ENCODE assay signal across 7 mouse cellular contexts in genomic region chr6:72235807-72236407, GRCm38 (mm10). TPM values are rescaled to one million over a fixed set of nuclear protein-coding genes. Genes with fewer than 3 reads are reported as not detected.
A peak's percentile ranks its signal among the peaks of the same experiment; 100 is the strongest.
DNase-seq lines count a peak whose midpoint lies in the region; ATAC-seq lines count a peak whose summit lies in the region.

No protein-coding gene starts in this region.

- DNase-seq in lung, postnatal 10 days: no peak
- DNase-seq in forebrain, embryonic 11.5 days (ENCODE audit: low spot score): no peak
- DNase-seq in cerebellum, postnatal 4 days (ENCODE audit: low spot score in 2 of 2): no peak
- no peak for DNase-seq in adrenal gland, adult 8-10 months

- ATAC-seq in lung, embryonic 15.5 days (ENCODE audit: borderline replicate concordance, extremely low read depth, low FRiP score, low TSS enrichment): no peak
- no peak for ATAC-seq in forebrain, embryonic 11.5 days (replicated peaks; ENCODE audit: low FRiP score)
- no peak for ATAC-seq in limb, embryonic 15.5 days (ENCODE audit: insufficient number of reproducible peaks, low FRiP score, low TSS enrichment, low read depth)
- no peak for ATAC-seq in stomach, embryonic 15.5 days (ENCODE audit: insufficient read depth, low FRiP score, low read depth)

- H3K27me3 ChIP-seq in lung, embryonic 15.5 days: peaks cover 23% of the 10 kb centered on the region; the same call in 1 of the 2 replicates
- peaks cover 17% of the 10 kb centered on the region for H3K27me3 ChIP-seq in forebrain, embryonic 11.5 days (ENCODE audit: control insufficient read depth, insufficient read depth, low read length)
- H3K27me3 ChIP-seq in limb, embryonic 15.5 days: peaks cover 22% of the 10 kb centered on the region
- peaks cover 30% of the 10 kb centered on the region; the same call in 1 of the 2 replicates for H3K27me3 ChIP-seq in stomach, embryonic 15.5 days (replicated peaks)

- no peaks in the 10 kb centered on the region for H3K9me3 ChIP-seq in lung, embryonic 15.5 days
- no peaks in the 10 kb centered on the region for H3K9me3 ChIP-seq in forebrain, embryonic 11.5 days (ENCODE audit: control insufficient read depth, low read length)
- no peaks in the 10 kb centered on the region for H3K9me3 ChIP-seq in limb, embryonic 15.5 days
- H3K9me3 ChIP-seq in stomach, embryonic 15.5 days: no peaks in the 10 kb centered on the region

- H3K4me2 ChIP-seq in lung, embryonic 15.5 days: peak overlapping the region; percentile 98
- peak overlapping the region; percentile 92 for H3K4me2 ChIP-seq in forebrain, embryonic 11.5 days (ENCODE audit: low read depth, low read length, severe bottlenecking)
- H3K4me2 ChIP-seq in limb, embryonic 15.5 days: peak overlapping the region; percentile 97
- peak overlapping the region; percentile 93 for H3K4me2 ChIP-seq in stomach, embryonic 15.5 days

- H3K9ac ChIP-seq in lung, embryonic 15.5 days: peak overlapping the region; percentile 61; the same call in 1 of the 2 replicates
- peak overlapping the region; percentile 64 for H3K9ac ChIP-seq in forebrain, embryonic 11.5 days (ENCODE audit: low read length)
- peak overlapping the region; percentile 58; the same call in 1 of the 2 replicates for H3K9ac ChIP-seq in limb, embryonic 15.5 days
- H3K9ac ChIP-seq in stomach, embryonic 15.5 days: 0 out of 2 replicates have a peak overlapping the region, but pooled peaks have one; percentile 45

- peak overlapping the region; percentile 87 for H3K27ac ChIP-seq in lung, embryonic 15.5 days
- H3K27ac ChIP-seq in forebrain, embryonic 11.5 days (ENCODE audit: low read depth, low read length): no peak overlapping the region
- peak overlapping the region; percentile 80 for H3K27ac ChIP-seq in limb, embryonic 15.5 days
- H3K27ac ChIP-seq in stomach, embryonic 15.5 days: peak overlapping the region; percentile 38; the same call in 1 of the 2 replicates

- no peaks in the 10 kb centered on the region for H3K36me3 ChIP-seq in lung, embryonic 15.5 days
- no peaks in the 10 kb centered on the region for H3K36me3 ChIP-seq in forebrain, embryonic 11.5 days (ENCODE audit: control insufficient read depth, insufficient read depth, low read length)
- H3K36me3 ChIP-seq in limb, embryonic 15.5 days: no peaks in the 10 kb centered on the region
- H3K36me3 ChIP-seq in stomach, embryonic 15.5 days: no peaks in the 10 kb centered on the region

- 42% methylated on average over 16 of the region's 16 CpGs for WGBS in lung, embryonic 15.5 days
- 21% methylated on average over 16 of the region's 16 CpGs for WGBS in forebrain, embryonic 11.5 days
- 45% methylated on average over 16 of the region's 16 CpGs for WGBS in limb, embryonic 15.5 days
- WGBS in stomach, embryonic 15.5 days: 41% methylated on average over 16 of the region's 16 CpGs

- H3K4me1 ChIP-seq in lung, embryonic 15.5 days: peaks cover 67% of the 10 kb centered on the region
- peaks cover 24% of the 10 kb centered on the region for H3K4me1 ChIP-seq in forebrain, embryonic 11.5 days (replicated peaks; ENCODE audit: control insufficient read depth, insufficient read depth, low read length)
- H3K4me1 ChIP-seq in limb, embryonic 15.5 days: peaks cover 82% of the 10 kb centered on the region
- H3K4me1 ChIP-seq in stomach, embryonic 15.5 days: 0 out of 2 replicates have a peak, but pooled peaks cover 10% of the 10 kb centered on the region

- peak overlapping the region; percentile 77 for H3K4me3 ChIP-seq in lung, embryonic 15.5 days
- H3K4me3 ChIP-seq in forebrain, embryonic 11.5 days (ENCODE audit: low read depth, low read length): peak overlapping the region; percentile 56; the same call in 1 of the 2 replicates
- H3K4me3 ChIP-seq in limb, embryonic 15.5 days: peak overlapping the region; percentile 70
- peak overlapping the region; percentile 49 for H3K4me3 ChIP-seq in stomach, embryonic 15.5 days (replicated peaks)

RNA-seq across cellular contexts. Expression of gene Atoh8, which starts 0.5 kb away (rescaled TPM):
- polyA plus RNA-seq in lung, embryonic 15.5 days (2015; fragmentation: Nextera tagmentation; extraction: Ambion mirVana): 25.4 and 27.8 TPM in 2 replicates
- polyA plus RNA-seq in forebrain, embryonic 11.5 days (2014; fragmentation: Nextera tagmentation; extraction: Ambion mirVana): 10.8 and 11.8 TPM in 2 replicates
- 17.0 and 20.2 TPM in 2 replicates for polyA plus RNA-seq in limb, embryonic 15.5 days (2015; fragmentation: Nextera tagmentation; extraction: Ambion mirVana)
- 9.8 and 11.2 TPM in 2 replicates for polyA plus RNA-seq in stomach, embryonic 15.5 days (2015; fragmentation: Nextera tagmentation; extraction: Ambion mirVana)
- 1 to 10 TPM; 1.8 to 3.9 (median 2.2) TPM for total RNA-seq in adrenal gland, adult 8-10 months (2022)
